Mouse (Mus musculus): Measurements from ENCODE around the gene Thg1l.
A peak's percentile ranks its signal among the peaks of the same experiment; 100 is the strongest.

Gene Thg1l

DNA sequence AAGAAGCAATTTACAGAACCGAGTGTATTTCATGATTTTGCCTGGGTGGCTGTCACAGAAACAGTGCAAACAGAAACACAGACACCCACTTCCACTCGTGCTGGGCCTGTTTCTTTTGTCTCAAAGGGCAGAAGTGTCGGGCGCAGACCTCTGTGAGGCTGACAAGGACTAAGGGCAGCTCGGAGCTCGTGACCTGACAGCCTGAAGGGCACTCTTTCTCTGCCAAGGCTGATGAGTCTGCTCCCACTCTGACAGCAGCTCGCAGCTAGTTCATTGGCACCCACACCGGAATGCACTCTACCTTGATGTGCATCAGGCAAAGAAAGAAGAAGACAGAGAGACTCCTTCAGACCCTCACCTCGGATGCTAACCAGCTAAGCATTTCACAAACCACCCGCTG is 25.8 kb downstream of the Thg1l start:
- no peak for DNase-seq (ENCODE audit: extremely low spot score, low spot score)

DNA sequence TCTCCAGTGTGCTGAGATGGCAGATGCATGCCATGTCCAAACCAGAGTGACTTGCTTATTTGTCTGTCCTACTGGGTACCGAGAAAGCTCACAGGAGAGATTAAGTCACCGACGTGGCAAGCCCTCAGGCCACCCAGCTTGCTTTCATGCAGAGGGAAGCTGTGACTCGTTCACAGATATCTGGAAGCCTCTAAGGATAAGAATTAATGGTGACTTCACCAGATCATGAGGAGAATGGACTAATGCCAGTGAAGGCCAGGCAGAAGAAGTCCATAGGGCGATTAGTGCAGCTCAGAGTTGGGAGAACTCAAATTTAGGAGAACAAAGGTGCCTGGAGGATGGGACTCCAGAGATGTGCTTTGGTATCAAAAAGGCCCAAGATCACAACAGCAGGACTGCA is 27.8 kb downstream of the Thg1l start:
- no peak for DNase-seq (ENCODE audit: extremely low spot score, low spot score)

DNA sequence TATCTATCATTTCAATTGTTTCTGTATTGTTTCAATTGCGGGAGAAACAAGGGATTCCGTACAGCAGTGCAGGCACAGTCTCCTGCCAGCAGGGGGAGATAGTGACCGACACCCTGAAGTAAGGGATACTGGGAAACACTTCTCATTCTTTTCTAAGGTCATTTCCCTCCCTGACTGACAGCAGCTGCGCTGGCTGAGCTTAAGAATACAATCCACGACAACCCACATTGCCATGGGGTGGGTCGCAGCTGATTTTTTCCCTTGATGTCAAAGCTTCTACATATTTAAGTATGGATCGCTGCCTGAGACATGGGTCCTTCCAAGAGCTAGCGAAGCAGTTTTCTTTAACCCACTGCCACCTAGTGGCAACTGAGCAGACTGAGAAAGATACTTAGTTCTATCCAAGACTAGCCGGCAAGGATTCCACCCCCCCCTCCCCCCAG is 28.6 kb downstream of the Thg1l start:
- peak; percentile 84 for DNase-seq (ENCODE audit: extremely low spot score, low spot score)

DNA sequence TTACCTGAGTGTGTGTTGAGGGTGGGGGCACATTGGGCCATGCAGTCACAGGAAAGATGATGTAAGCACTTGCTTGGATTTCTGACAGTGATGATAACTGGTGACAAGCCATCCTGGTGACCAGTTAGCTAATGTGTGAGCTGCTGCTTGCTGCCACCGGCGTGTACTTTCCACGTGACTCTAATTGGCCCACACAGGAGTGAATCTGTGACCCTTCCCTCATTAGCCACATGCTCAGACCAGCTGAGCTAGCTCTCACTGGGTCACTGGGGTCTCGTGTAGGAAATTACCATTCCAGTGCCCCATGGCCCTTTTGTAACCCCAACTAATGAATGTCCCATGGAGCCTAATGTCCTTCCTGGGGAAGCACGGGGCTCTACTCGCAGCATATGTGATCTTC is 29.9 kb downstream of the Thg1l start:
- DNase-seq (ENCODE audit: extremely low spot score, low spot score): no peak

DNA sequence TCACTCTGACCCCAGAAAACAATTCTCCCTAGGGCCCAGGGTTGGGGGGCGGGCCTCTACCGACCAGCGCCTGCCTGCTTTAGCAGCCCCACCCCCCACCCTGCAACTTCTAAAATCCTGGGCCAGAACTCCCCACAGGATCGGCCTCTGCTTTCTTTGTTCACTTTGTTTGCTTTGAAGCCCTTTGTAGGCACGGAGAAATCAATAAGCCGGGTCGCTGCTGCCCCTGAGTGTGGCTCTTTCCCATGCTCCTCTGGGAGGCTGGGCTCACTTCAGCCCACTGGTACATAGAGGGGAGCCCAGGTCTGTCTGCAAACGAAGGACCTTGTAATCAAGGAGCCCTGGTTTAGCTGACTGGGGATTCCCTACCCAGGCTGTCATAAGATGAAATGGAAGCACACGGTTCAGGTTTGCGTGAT is 33.8 kb downstream of the Thg1l start:
- peak; percentile 37 for DNase-seq (ENCODE audit: extremely low spot score, low spot score)

DNA sequence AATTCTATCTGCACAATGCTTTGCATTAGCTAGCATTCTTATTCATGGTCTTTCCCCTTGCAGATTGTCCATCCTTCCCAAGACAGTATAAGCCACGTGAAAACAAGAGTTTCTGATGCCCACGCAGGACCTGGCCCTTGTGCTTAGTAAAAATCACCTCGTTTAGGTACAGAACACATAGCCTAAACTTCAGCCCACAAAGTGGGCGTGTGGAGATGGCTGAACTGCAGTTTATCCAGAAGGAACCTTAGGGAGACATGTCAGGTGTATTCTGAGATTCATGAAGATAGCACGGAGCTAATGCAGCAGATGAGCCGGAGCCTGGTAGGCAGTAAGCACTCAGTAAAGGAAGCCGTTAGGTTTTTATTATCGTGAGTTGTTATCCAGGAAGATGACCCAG is 34.3 kb downstream of the Thg1l start:
- DNase-seq (ENCODE audit: extremely low spot score, low spot score): no peak

DNA sequence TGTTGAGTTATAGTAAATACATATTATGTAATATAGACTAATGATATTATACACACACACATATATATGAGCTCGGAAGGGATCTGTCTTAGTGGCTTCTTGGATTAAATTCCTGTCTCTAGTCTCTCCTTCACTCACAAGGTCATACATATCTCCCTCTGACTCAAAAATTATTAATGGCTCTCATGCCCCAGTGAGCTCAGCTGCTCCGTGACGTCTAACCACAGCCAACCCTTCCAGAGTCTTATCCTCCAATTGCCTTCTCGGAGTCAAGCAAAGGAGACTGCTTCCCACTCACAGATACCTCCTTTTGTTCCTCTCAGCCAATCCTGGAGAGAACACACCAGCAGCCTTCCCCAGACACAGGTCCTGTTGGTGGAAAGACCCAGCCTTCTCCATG is 36.5 kb downstream of the Thg1l start:
- no peak for DNase-seq (ENCODE audit: extremely low spot score, low spot score)

DNA sequence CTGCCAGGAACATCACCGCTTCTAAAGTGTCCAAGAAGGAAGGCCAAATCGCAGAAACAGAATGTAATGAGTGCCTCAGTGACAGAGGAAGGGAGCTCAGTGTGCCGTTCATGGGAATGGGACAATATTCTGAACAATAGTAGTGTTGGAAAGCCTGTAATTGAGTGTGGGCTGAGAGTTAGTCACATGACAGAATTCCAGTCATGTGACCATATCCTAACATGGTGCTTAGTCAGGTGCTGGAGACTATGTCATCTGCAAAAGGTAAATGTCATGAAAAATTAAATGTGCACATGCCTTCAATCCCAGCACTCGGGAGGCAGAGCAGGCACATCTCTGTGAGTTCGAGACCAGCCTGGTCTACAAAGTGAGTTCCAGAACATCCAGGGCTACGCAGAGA is 37.3 kb downstream of the Thg1l start:
- DNase-seq (ENCODE audit: extremely low spot score, low spot score): no peak

DNA sequence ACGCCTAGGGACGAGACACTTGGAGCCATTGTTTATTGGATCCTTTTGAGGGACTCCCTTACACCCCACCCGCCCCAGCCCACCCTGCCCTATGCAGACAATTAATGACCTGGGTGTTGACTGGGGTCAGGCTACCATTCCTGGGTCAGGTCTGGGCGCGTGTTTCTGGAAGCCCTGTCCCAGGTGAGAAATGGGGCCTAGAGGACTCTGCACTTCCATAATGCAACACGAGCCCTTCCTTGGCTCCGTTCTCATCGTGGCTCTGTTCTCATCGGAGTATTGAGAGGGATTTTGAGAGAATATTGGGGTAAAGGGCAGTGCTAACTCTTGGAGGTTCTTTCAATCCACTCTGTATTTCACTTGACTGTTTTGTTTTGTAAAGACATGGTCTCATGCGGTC is 39.1 kb downstream of the Thg1l start:
- no peak for DNase-seq (ENCODE audit: extremely low spot score, low spot score)

DNA sequence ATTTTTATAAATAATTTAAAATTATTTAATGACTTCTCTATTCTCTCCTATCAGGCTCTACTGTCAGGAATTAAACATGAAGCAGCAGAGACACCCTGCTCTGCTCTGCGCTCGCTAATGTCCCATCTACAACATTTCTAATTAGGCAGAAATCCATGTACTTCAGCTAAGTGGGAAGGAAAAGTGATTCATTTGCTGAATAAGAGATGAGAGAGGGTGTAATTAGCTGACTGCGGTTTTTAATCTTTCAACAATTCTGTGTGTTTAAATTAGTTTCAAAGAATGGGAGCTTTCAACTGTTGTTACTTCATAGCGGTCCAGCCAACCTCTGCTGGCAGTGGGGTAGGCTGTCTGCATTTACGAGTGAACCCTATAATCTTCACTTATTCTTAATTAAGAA is 44.6 kb downstream of the Thg1l start:
- DNase-seq (ENCODE audit: extremely low spot score, low spot score): no peak

DNA sequence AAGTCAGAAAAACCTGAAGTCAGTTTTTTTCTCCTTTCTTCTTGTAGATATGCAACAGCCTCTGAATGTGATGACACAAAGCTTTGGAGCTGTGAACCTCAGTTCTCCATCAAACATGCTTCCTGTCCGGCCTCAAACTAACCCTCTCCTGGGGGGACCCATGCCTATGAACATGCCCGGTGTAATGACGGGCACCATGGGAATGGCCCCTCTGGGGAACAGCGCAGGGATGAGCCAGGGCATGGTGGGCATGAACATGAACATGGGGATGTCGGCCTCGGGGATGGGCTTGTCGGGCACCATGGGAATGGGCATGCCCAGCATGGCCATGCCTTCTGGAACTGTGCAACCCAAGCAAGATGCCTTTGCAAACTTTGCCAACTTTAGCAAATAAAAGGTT is 46.4 kb downstream of the Thg1l start:
- no peak for DNase-seq (ENCODE audit: extremely low spot score, low spot score)

DNA sequence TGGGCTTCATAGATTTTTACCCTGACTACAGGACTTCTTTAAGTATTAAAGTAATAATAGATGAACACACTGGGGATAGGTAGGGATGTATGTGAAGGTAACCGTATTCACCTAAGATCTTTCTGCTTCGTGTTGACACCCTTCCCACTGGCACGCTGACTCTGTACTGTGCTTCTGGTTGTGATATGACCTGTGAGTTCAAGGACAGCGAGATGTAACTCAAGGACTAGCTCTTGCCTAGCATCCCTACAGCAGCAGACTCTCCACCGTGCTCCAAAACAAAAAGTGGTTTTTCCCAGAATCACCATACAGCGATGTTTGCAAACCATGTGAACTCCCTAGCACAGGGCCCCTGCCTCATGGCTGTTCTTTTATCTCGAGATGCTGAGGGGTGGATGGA is 47.2 kb downstream of the Thg1l start:
- DNase-seq (ENCODE audit: extremely low spot score, low spot score): no peak

DNA sequence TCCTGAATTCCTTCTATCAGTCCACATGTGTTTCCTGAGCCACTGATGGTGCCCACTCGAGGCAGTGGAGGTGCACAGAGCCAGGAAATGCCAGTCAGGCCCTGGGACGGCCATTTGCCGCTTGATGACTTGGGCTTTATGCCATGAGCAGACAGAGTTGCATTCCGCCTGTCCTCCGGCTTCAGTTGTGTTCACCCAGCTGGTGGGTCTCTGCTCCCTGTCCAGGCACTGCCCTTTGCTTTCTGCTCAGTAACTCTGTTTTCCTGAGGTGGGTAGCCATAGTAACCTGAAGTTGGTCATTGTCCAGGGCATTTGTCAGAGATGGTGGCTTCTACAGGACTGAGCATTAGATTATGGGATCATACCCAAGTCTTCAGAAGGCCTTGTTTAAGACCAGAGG is 48.0 kb downstream of the Thg1l start:
- DNase-seq (ENCODE audit: extremely low spot score, low spot score): no peak

DNA sequence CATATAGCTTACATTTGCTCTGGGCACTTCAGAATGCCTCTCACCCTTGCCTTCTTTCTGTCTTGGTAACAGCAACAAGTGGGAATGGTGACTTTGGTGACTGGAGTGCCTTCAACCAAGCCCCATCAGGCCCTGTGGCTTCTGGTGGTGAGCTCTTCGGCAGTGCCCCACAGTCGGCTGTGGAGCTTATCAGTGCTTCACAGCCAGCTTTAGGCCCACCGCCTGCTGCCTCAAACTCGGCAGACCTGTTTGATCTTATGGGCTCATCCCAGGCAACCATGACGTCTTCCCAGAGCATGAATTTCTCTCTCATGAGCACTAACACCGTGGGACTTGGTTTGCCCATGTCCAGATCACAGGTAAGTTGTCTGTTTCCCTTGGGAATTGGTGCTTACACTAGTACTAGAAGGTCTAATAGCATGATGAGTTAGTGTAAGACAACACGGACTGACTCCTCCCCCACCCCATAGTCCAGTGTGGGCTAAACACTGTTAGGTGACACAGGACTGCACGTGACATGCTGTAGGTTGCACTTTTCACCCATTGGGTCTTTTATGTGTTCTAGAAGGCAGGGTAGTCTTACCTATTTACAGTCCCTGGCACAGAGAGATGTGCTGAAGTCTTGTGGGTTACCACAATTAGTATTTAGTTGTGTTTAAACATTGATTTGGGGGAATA is 49.0 kb downstream of the Thg1l start:
- DNase-seq (ENCODE audit: extremely low spot score, low spot score): no peak

DNA sequence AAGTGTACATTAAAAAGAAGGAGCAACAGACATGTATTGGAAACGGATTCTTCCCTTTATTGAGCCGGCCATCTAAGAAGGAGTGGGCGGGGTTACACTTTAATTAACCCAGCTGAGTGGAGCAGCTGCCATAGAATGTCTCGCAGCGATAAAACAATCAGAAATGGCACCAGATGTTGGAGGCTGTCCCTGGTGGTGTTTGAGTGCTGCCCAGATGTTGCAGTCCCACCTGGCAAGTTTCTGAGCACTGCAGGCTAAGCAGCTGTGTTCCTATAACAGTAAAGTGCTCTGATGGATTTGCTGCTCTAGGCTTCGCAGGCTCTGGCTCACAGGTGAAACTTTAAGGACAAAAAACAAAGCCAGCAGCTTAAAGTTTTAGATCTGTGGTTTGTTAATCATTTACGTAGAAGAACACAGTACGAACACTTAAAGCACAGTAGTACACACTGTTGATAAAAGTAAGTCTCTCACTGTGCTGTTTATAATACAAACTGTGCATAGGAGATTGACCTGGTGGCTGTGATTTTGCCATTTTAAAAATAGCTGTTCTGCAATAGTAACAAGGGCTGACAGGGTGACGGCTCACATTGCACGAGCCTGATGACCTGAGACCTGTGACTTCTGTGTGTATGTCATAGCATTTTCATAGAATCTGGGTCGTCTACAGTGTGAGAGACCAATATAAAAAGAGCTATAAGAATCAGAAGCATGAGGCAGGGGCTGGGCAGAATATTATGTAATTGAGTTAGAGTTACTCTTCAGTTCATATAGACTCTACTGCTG is 54.9 kb downstream of the Thg1l start:
- DNase-seq (ENCODE audit: extremely low spot score, low spot score): no peak

DNA sequence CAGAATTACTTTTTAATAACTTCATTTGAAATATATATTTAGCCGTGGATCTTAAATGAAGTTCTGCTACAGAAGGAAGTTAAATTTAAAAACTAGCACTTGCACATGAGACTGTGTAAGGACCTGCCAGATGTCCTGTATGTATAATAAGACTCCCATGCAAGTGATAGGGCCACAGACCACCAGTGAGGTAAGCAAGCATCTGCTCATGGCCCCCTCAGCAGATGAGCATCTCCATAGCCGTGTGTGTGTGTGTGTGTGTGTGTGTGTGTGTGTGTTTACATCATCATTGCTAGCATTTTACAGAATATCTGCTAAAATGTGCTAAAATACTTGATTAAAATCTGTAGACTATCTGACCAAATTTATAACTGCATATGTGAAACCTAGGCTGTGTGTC is 57.9 kb downstream of the Thg1l start:
- DNase-seq (ENCODE audit: extremely low spot score, low spot score): no peak

Data from neural tube, embryonic 10.5 days (tissue).